10 mouse cellular contexts compared by ENCODE assay signal in genomic region chr2:81431411-81431810, GRCm38 (mm10).
"Had no signal": no experiment of that assay in that cellular context is flagged by ENCODE, and none has a peak within 500 bp of the region (broad histone marks: within the 10 kb centered on the region; RNA-seq: fewer than 3 reads in every experiment).

No protein-coding gene starts in this region.

- DNase-seq: lung, adult 18-20 months; lung, embryonic 14.5 days; lung, postnatal 10 days; lung, postnatal 4 days; right cerebral cortex, postnatal 14 days; right cerebral cortex, postnatal 4 days; spleen, adult 18-20 months; thymus, adult 2 months; thymus, postnatal 25 days; thymus, postnatal 4 days had no signal
